Mouse (Mus musculus) splenic B cell, adult 2 months (primary cell): Measurements from ENCODE around the gene Gpatch4.

Experiments used
- DNase-seq: peaks from one replicate; pipeline ENCODE4 v3.0.0-alpha.2; 2011; ENCODE audit warnings: low read depth, low spot score
- H3K27me3 ChIP-seq: 2 replicates; pipeline ENCODE4 v1.6.1; 2012; ENCODE audit warnings: mild to moderate bottlenecking, low read length, moderate library complexity, mixed read lengths; ENCODE audit not compliant: control insufficient read depth, poor library complexity, insufficient read depth, severe bottlenecking
- H3K36me3 ChIP-seq: 2 replicates; pipeline ENCODE4 v1.6.1; 2012; ENCODE audit warnings: mild to moderate bottlenecking, low read length, moderate library complexity, mixed read lengths; ENCODE audit not compliant: control insufficient read depth, poor library complexity, insufficient read depth, severe bottlenecking

Gene Gpatch4

GRCm38 (mm10) chr3:88073631-88074030, 30.7 kb downstream of the Gpatch4 start:
- Histone ChIP-seq H3K27me3 (no peaks in the 10 kb centered on the region), H3K36me3 (no peaks in the 10 kb centered on the region)

GRCm38 (mm10) chr3:88074351-88074750, 31.4 kb downstream of the Gpatch4 start:
- H3K36me3 ChIP-seq = no peaks in the 10 kb centered on the region
- no peaks in the 10 kb centered on the region for H3K27me3 ChIP-seq
- no peak for DNase-seq

More at GRCm38 (mm10) chr3:88073631-88074030, 30.7 kb downstream of the Gpatch4 start:
- no peak for DNase-seq

- H3K36me3 ChIP-seq = no peaks in the 10 kb centered on the region
Measured at GRCm38 (mm10) chr3:88074766-88075165, 31.9 kb downstream of the Gpatch4 start.

DNA sequence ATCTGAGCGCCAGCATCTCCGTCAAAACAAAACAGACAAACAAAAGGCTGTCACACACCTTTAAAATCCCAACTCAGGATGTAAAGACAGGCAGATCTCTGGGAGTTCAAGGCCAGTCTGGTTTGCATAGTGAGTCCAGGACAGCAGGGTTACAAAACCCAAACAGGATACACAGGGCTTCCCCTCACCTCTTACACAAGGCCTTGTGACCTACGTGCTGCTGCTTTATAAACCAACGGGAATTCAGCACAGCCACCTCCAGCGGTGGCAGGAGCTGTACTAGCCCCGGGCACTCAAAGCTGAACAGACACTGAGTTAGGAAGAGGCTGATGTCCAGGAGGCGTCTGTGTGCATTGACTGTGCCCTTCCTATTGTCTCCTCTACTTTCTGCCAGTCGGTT, 34.5 kb downstream of the Gpatch4 start:
- Histone ChIP-seq H3K27me3 (no peaks in the 10 kb centered on the region), H3K36me3 (no peaks in the 10 kb centered on the region)
- DNase-seq = no peak

More at GRCm38 (mm10) chr3:88074766-88075165, 31.9 kb downstream of the Gpatch4 start:
- no peaks in the 10 kb centered on the region for H3K27me3 ChIP-seq
- no peak for DNase-seq

DNA sequence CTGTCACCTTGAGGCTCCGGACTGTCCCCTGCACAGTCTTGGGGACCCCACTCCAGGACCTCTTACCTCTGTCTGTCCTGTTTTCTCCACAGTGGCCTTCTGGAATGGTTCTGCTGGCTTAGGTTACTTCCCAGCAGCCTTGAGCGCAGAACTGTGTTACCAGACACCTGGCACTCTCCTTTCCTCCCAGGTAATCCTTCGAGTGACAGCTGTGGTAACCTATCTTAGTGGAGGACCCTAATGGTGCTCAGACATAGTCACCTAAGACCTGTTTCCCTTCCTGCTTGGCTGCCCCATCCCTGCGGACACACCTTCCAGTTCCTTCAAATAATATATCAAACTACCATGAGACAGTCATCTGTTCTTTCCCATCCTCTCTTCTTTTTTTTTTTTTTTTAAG, 35.3 kb downstream of the Gpatch4 start, which contains the start of gene Ttc24:
TSS of gene Ttc24 (minus strand) at position 101 of the 400 bp plus-strand sequence.
- no peak for DNase-seq
- H3K36me3 ChIP-seq = no peaks in the 10 kb centered on the region
- H3K27me3 ChIP-seq = no peaks in the 10 kb centered on the region

DNA sequence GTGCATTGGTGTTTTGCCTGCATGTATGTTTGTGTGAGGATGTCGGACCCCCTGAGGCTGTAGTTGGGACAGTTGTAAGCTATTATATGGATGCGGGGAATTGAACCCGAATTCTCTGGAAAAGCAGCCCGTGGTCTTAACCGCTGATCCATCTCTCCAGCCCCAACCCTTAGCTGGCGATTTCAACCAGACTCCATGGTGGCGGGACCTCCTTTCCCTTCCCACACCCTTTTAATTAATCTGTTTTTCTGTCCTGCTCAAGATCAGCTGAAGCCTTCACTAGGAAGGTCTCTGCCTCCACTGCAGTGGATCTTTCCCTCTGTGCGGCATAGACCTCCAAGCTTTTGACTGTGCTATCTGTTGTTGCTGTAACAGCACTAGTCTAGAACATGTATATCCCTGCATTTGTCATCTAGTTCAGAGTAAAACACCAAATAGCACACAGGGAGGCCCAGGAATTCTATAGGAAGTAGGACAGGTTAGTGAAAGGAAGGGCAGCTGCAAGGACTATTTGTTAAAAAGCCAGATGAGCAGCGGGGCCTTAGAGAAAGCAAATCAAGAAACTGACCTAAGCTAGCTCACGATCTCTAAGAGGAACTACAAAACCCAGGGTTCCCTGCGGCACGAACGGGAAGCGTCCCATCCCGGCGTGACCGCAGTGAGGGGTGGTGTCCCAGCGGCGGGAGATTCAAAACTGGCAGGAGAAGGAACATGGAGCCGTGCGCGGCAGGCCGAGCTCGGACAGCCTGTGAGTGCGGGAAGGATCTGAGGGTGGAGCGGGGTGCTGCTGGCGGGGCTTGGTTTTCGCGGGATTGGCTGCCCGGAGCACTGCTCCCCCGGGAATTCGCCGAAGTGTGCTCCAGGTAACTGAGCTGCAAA, 38.7 kb downstream of the Gpatch4 start, which contains the start of gene Iqgap3:
TSS of gene Iqgap3 (plus strand) at position 627 of the 879 bp plus-strand sequence.
- DNase-seq = peak; percentile 89
- Histone ChIP-seq H3K27me3 (no peaks in the 10 kb centered on the region), H3K36me3 (no peaks in the 10 kb centered on the region)

GRCm38 (mm10) chr3:88082224-88082618, 39.3 kb downstream of the Gpatch4 start:
- Histone ChIP-seq H3K27me3 (no peaks in the 10 kb centered on the region), H3K36me3 (no peaks in the 10 kb centered on the region)
- no peak for DNase-seq

DNA sequence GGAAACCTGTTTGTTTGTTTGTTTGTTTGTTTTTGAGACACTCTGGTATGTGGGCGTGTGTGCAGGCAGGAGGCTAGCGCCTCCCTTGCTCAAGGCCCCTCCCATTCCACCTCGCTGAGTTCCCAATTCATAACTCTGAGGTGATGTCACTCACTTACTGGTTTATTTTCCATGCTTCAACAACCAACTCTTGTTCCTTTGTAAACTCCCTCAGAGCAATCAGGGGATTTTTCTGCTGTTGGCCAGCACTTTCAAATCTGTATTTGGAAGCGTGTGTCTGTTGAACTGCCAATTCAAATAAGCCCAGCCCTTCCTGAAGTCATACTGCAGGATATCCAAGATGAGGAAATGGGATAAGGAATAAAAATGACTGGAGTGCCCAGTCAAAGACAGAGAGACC, 39.8 kb downstream of the Gpatch4 start:
- H3K36me3 ChIP-seq = no peaks in the 10 kb centered on the region
- no peaks in the 10 kb centered on the region for H3K27me3 ChIP-seq
- DNase-seq = peak; percentile 65

DNA sequence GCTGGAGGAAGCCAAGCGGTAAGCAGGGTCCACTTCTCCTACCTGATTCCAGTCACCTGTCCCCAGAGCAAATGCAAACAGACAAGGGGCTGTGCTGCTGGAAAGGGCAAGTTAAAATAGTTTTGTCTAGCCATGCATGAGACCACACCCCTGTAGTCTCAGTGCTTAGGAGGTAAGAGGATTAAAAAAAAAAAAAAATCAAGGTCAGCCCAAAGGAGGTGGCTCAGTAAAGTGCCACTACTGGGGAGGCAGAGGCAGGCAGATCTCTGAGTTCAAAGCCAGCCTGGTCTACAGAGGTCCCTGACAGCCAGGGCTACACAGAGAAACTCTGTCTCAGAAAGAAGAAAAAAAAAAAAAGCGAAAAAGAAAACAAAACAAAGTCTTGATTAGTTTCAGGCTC, 41.1 kb downstream of the Gpatch4 start:
- no peaks in the 10 kb centered on the region for H3K27me3 ChIP-seq
- H3K36me3 ChIP-seq = no peaks in the 10 kb centered on the region
- no peak for DNase-seq

DNA sequence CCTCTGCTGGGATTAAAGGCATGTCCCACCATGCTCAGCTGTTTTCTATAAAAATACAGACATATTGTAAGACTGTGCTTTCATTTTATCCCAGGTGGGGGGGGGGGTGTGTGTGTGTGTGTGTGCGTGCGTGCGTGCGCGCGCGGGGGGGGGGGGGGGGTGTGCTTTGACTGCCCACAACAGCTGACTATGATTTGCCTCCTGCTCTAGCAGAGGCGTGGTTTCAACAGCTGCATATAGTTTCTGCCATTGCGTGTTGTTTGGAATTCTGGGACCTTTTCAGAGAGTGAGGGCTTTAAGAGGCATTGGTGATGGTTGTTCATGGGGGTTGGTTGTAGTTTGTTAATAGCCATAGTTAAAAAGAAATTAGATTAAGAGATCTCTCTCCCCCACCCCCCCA, 42.6 kb downstream of the Gpatch4 start:
- DNase-seq = no peak
- no peaks in the 10 kb centered on the region for H3K27me3 ChIP-seq

DNA sequence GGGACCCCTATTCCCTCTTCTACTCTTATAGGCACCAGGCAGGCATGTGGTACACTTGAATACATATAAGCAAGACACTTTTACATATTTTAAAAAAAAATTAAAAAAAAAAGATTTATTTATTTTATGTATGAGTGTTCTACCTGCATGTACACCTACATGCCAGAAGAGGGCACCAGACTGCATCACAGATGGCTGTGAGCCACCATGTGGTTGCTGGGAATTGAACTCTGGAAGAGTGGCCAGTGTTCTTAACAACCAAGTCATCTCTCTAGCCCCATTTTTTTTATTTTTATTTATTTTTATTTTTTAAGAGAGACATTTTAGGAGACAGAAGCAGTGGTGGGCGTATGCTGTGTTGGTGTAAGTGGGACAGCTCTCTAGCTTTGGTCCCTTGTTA, 44.8 kb downstream of the Gpatch4 start:
- H3K27me3 ChIP-seq = no peaks in the 10 kb centered on the region
- H3K36me3 ChIP-seq = no peaks in the 10 kb centered on the region
- DNase-seq = peak; percentile 68

More for the DNA sequence above, 42.6 kb downstream of the Gpatch4 start:
- no peaks in the 10 kb centered on the region for H3K36me3 ChIP-seq

DNA sequence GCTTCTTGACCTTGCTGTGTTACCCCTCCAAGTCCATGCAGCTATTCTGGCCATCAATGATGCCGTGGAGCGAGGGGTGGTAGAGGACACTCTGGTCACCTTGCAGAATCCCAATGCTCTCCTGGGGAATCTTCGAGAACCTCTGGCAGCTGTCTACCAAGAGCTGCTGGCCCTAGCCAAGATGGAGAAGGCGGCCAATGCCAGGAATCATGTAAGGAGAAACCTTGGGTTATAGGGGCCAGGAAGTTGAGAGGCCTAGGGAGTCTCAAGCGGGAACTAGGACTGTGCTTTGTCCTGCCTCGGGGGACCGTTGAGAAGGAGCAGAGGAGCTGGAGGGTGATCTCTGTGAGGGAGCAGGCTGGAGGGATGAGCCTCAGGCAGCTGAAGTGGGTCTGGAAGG, 47.2 kb downstream of the Gpatch4 start:
- Histone ChIP-seq H3K27me3 (no peaks in the 10 kb centered on the region), H3K36me3 (no peaks in the 10 kb centered on the region)
- DNase-seq = no peak

- DNase-seq = no peak
- Histone ChIP-seq H3K36me3 (no peaks in the 10 kb centered on the region), H3K27me3 (no peaks in the 10 kb centered on the region)
Measured at GRCm38 (mm10) chr3:88090616-88091015, 47.7 kb downstream of the Gpatch4 start.

DNA sequence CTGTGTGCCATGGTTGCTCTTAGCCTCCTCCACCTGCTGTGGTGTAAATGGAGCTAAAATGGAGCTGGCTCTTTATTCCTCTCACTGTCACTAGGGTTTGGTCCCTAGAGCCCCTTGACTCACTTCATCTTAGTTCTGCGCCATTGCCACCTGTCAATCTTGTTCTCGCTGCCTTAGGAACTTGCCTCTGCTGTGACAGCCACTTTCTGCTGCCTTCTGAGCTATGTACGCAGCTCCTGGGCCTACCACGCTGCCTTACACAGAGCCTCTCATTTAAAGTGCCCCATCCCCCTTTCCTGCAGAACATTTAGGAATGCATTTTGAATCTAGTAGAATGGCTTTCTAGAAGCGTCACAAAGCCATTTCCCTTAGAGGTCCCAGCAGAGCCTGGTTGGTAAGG, 51.2 kb downstream of the Gpatch4 start:
- Histone ChIP-seq H3K36me3 (no peaks in the 10 kb centered on the region), H3K27me3 (no peaks in the 10 kb centered on the region)
- no peak for DNase-seq

DNA sequence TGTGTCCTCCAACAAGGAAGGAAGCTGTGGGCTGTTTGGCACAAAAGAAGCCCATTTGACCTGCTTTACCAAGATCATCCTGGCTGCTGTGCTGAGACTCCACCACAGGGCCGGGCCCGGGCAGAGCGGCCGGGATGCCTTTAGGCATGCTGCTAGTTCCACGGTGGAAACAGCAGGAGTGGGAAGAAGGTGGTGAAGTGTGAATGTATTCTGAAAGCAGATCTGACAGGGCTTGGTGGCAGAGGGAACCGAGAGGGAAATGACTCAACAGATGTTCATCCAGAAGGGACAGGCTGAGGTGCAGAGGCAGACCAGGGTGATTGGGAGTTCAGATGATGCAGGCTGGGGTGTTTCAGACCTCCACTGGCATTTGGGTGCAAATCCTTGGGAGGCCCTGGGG, 54.8 kb downstream of the Gpatch4 start:
- no peaks in the 10 kb centered on the region for H3K36me3 ChIP-seq
- H3K27me3 ChIP-seq = no peaks in the 10 kb centered on the region
- no peak for DNase-seq
